Mouse (Mus musculus): ENCODE data around the gene Zcwpw1. TPM values are rescaled to one million over a fixed set of nuclear protein-coding genes. Genes with fewer than 3 reads are reported as not detected.

Zcwpw1 gene
- 8.0 TPM for polyA plus RNA-seq (2014; fragmentation: Illumina TruSeq; extraction: RNeasy Lipid Tissue Mini Kit (QIAGEN cat#74804); ENCODE audit: low read depth, low replicate concordance)

GRCm38 (mm10) chr5:137787151-137787928 lies at the start of gene Zcwpw1, which contains the start of gene Mepce:
TSS of gene Zcwpw1 (plus strand) at chr5:137787798.
TSS of gene Mepce (minus strand) at chr5:137787655.

DNA sequence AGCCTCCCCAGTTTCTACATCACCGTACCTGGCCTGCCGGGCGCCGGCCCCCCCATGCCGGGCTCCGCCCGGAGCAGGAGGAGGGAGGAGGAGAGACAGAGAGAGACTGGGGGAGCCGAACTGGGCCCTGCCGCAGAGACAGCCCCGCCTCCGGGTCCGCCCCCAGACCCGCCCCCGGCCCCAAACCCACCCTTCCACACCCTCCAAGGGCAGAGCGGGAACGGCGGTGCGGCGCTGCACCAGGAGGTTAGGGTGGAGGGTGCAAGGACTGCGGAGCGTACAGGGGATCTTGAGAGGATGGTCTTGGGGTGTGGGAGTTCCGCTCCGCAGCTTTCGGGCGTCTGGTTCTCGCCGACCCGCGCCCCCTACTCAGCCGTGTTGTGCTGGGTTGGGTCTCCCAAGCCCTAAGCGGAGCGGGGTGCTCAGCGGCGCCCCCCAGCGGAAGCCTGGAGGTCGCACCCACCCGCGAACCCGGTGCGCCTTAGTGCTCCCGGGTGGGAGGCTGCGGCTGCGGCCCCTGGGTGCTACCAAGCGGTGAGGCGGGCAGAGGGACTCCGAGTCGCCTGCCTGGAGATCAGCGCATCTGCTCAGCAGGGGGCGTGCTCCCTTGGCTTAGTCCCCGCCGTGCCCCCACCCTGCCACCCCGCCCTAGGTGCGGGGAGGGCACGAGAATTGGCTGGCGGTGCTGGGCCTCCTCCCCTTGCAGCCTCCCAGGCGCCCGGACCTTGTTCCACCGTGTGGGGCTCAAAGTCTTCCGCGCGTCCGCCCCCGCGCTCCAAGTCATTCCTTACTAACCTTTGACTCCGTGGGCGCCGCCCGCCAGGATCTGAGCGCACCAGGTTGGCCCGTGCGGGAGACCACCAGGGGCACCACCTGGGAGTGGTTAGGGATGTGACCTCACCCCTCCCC lies 46.3 kb upstream of the Zcwpw1 start, which contains the start of gene Nyap1:
Gene Nyap1 (minus strand): TSS at position 585 of the 909 bp plus-strand sequence.

GRCm38 (mm10) chr5:137745214-137746171 lies 42.1 kb upstream of the Zcwpw1 start, which contains the start of gene Tsc22d4:
TSS of gene Tsc22d4 (plus strand) at chr5:137745730.

DNA sequence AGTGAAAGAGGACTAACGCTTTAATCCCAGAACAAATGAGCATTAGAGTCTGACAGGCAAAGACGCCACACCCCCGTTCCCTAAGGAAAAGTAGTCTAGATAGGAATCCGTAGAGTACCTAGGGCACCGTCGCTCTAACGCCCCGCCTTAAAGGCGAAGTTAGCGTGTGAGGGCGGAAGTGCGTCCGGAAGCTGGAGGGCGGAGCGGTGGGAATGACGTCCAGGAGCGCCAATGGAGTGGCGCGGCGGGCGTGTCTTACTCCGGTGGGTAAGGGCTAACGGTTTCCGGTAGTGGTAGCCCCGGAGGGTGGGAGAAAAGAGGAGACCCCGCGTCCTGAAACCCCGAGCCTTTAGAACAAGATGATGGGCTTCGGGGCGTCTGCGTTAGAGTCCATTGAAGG lies 9.0 kb upstream of the Zcwpw1 start, which contains the start of gene Ppp1r35:
Gene Ppp1r35 (plus strand): TSS at position 215 of the 400 bp plus-strand sequence.

DNA sequence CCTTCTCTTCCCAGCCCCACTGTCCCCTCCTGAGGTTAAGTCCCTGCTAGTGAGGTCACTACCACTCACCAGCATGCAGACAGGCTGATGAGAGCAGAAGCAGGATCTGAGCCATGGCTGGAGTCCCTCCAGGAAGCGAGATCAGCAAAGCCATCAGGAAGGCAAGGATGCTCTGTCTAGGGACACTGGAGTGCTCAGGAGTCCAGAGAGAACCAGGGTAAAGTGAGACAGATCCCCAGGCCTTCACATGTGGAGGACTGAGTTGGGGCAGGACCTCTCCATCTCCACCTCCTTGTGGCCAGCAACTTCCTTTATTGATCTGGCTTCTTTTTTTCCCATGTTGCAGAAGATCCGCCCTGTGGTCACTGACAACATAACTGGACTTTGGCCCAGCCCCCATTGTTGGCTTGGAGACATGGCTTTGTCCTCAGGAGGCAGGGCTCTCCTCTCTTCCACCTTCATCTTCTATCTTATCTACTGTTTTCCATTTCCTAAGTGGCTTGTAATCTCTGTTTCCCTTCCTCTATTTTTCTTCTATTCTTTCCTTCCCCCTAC lies 48.4 kb downstream of the Zcwpw1 start, which contains the start of gene Pilra:
Gene Pilra (minus strand): TSS at position 316 of the 555 bp plus-strand sequence.

DNA sequence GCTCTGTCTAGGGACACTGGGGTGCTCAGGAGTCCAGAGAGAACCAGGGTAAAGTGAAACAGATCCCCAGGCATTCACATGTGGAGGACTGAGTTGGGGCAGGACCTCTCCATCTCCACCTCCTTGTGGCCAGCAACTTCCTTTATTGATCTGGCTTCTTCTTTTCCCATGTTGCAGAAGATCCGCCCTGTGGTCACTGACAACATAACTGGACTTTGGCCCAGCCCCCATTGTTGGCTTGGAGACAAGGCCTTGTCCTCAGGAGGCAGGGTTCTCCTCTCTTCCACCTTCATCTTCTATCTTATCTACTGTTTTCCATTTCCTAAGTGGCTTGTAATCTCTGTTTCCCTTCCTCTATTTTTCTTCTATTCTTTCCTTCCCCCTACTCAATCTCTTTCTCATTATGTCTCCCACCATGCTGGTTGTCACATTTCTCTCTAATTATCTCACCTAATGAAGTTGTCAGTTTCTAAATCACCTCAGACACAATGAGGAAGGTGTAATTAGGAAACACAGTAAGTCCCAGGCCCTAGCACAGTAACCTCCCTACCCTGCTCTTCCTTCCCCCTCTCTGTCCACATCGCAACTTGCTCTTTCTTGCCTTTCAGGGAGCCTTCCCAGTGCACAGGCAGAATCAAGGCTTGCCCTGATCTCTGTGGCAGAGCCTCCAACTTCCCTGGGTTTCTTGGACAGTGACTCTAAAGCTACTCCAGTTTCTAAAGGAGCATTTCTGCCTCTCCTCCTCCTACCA lies 70.5 kb downstream of the Zcwpw1 start, which contains the start of gene Pilrb1:
Gene Pilrb1 (minus strand): TSS at position 147 of the 751 bp plus-strand sequence.

GRCm38 (mm10) chr5:137871644-137872380 lies 84.2 kb downstream of the Zcwpw1 start, which contains the start of gene Pilrb2:
TSS of gene Pilrb2 (minus strand) at chr5:137871815.

Other genes starting within 250 kb of the Zcwpw1 start
- 0.53 TPM for gene Actl6b, start 234.3 kb upstream of the Zcwpw1 start, polyA plus RNA-seq (2014; fragmentation: Illumina TruSeq; extraction: RNeasy Lipid Tissue Mini Kit (QIAGEN cat#74804); ENCODE audit: low read depth, low replicate concordance)
- 0.37 TPM for gene Tfr2, start 218.0 kb upstream of the Zcwpw1 start, polyA plus RNA-seq (2014; fragmentation: Illumina TruSeq; extraction: RNeasy Lipid Tissue Mini Kit (QIAGEN cat#74804); ENCODE audit: low read depth, low replicate concordance)
- gene Mospd3, start 186.7 kb upstream of the Zcwpw1 start, polyA plus RNA-seq (2014; fragmentation: Illumina TruSeq; extraction: RNeasy Lipid Tissue Mini Kit (QIAGEN cat#74804); ENCODE audit: low read depth, low replicate concordance), result 33.8 TPM
- 77.7 TPM for gene Pcolce, start 174.0 kb upstream of the Zcwpw1 start, polyA plus RNA-seq (2014; fragmentation: Illumina TruSeq; extraction: RNeasy Lipid Tissue Mini Kit (QIAGEN cat#74804); ENCODE audit: low read depth, low replicate concordance)
- 1.9 TPM for gene Fbxo24, start 158.8 kb upstream of the Zcwpw1 start, polyA plus RNA-seq (2014; fragmentation: Illumina TruSeq; extraction: RNeasy Lipid Tissue Mini Kit (QIAGEN cat#74804); ENCODE audit: low read depth, low replicate concordance)
- 42.0 TPM for gene Lrch4, start 158.7 kb upstream of the Zcwpw1 start, polyA plus RNA-seq (2014; fragmentation: Illumina TruSeq; extraction: RNeasy Lipid Tissue Mini Kit (QIAGEN cat#74804); ENCODE audit: low read depth, low replicate concordance)
- 19.6 TPM for gene Gm20605, start 158.6 kb upstream of the Zcwpw1 start, polyA plus RNA-seq (2014; fragmentation: Illumina TruSeq; extraction: RNeasy Lipid Tissue Mini Kit (QIAGEN cat#74804); ENCODE audit: low read depth, low replicate concordance)
- 18.4 TPM for gene Sap25, start 146.5 kb upstream of the Zcwpw1 start, polyA plus RNA-seq (2014; fragmentation: Illumina TruSeq; extraction: RNeasy Lipid Tissue Mini Kit (QIAGEN cat#74804); ENCODE audit: low read depth, low replicate concordance)
- gene Irs3, start 142.1 kb upstream of the Zcwpw1 start, polyA plus RNA-seq (2014; fragmentation: Illumina TruSeq; extraction: RNeasy Lipid Tissue Mini Kit (QIAGEN cat#74804); ENCODE audit: low read depth, low replicate concordance), result 15.2 TPM
- 32.8 TPM for gene Agfg2, start 103.1 kb upstream of the Zcwpw1 start, polyA plus RNA-seq (2014; fragmentation: Illumina TruSeq; extraction: RNeasy Lipid Tissue Mini Kit (QIAGEN cat#74804); ENCODE audit: low read depth, low replicate concordance)
- 3.1 TPM for gene Nyap1, start 46.2 kb upstream of the Zcwpw1 start, polyA plus RNA-seq (2014; fragmentation: Illumina TruSeq; extraction: RNeasy Lipid Tissue Mini Kit (QIAGEN cat#74804); ENCODE audit: low read depth, low replicate concordance)
- 187 TPM for gene Tsc22d4, start 42.1 kb upstream of the Zcwpw1 start, polyA plus RNA-seq (2014; fragmentation: Illumina TruSeq; extraction: RNeasy Lipid Tissue Mini Kit (QIAGEN cat#74804); ENCODE audit: low read depth, low replicate concordance)
- gene Ppp1r35, start 8.9 kb upstream of the Zcwpw1 start, polyA plus RNA-seq (2014; fragmentation: Illumina TruSeq; extraction: RNeasy Lipid Tissue Mini Kit (QIAGEN cat#74804); ENCODE audit: low read depth, low replicate concordance), result 12.7 TPM
- gene Mepce, start 143 bp upstream of the Zcwpw1 start, polyA plus RNA-seq (2014; fragmentation: Illumina TruSeq; extraction: RNeasy Lipid Tissue Mini Kit (QIAGEN cat#74804); ENCODE audit: low read depth, low replicate concordance), result 38.5 TPM
- 4.9 TPM for gene Pilra, start 48.5 kb downstream of the Zcwpw1 start, polyA plus RNA-seq (2014; fragmentation: Illumina TruSeq; extraction: RNeasy Lipid Tissue Mini Kit (QIAGEN cat#74804); ENCODE audit: low read depth, low replicate concordance)
- 4.2 TPM for gene Pilrb1, start 70.3 kb downstream of the Zcwpw1 start, polyA plus RNA-seq (2014; fragmentation: Illumina TruSeq; extraction: RNeasy Lipid Tissue Mini Kit (QIAGEN cat#74804); ENCODE audit: low read depth, low replicate concordance)
- 5.3 TPM for gene Pilrb2, start 84.0 kb downstream of the Zcwpw1 start, polyA plus RNA-seq (2014; fragmentation: Illumina TruSeq; extraction: RNeasy Lipid Tissue Mini Kit (QIAGEN cat#74804); ENCODE audit: low read depth, low replicate concordance)
- gene Cyp3a13, start 133.8 kb downstream of the Zcwpw1 start, polyA plus RNA-seq (2014; fragmentation: Illumina TruSeq; extraction: RNeasy Lipid Tissue Mini Kit (QIAGEN cat#74804); ENCODE audit: low read depth, low replicate concordance), result 0.10 TPM
- gene Gjc3, start 175.3 kb downstream of the Zcwpw1 start, polyA plus RNA-seq (2014; fragmentation: Illumina TruSeq; extraction: RNeasy Lipid Tissue Mini Kit (QIAGEN cat#74804); ENCODE audit: low read depth, low replicate concordance), result 0.10 TPM
- 1.3 TPM for gene Azgp1, start 193.7 kb downstream of the Zcwpw1 start, polyA plus RNA-seq (2014; fragmentation: Illumina TruSeq; extraction: RNeasy Lipid Tissue Mini Kit (QIAGEN cat#74804); ENCODE audit: low read depth, low replicate concordance)
- gene Smok3a, start 233.5 kb downstream of the Zcwpw1 start, polyA plus RNA-seq (2014; fragmentation: Illumina TruSeq; extraction: RNeasy Lipid Tissue Mini Kit (QIAGEN cat#74804); ENCODE audit: low read depth, low replicate concordance), result not detected
- gene Smok3b, start 233.6 kb downstream of the Zcwpw1 start, polyA plus RNA-seq (2014; fragmentation: Illumina TruSeq; extraction: RNeasy Lipid Tissue Mini Kit (QIAGEN cat#74804); ENCODE audit: low read depth, low replicate concordance), result 0.36 TPM

All from adipose tissue, adult 10 weeks (tissue).